Mouse (Mus musculus) heart, adult 11 months (tissue): Measurements from ENCODE around the gene Zc3h10.
"Not testable (repeated sequence)": the region's sequence is repeated elsewhere in the genome, so short reads cannot be mapped to it uniquely, and the experiment has no call there.

Experiments used
- DNase-seq: peaks from one replicate; pipeline ENCODE4 v3.0.0; 2022

The Zc3h10 gene

DNA sequence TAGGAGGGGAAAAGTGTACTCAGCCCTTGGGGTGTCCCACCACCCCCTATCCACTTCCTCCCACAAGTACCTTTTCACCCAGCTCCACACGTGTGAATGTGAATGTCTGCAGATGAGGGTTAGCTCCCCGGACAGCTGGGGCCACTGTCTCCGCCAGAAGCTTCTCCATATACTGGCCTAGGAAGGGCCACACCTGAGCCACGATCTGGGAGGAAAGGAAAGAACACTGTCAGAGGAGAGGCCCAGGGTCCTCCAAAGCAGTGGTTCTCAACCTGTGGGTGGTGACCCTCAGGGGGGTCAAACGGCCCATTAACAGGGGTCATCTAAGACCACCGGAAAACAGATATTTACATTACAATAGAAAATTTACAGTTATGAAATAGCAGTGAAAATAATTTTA is 25.2 kb downstream of the Zc3h10 start:
- peak; percentile 90 for DNase-seq

DNA sequence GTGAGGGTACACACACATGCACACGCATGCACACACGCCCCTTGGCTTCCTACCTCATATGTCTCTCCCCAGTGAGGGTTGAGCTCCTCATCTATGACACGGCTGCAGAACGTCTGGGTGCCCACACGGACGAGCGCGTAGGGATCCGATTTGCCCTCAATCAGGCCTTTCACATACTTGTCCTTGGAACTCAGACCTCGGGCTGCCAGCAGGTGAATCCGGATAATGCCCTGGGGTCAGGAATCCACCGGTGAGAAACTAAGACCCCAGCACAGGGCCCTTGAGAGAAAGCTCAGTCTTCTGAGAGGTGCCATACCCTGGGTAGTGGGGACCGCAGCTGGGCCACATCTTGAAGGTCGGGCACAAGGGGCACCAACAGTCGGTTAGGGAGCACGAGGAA is 27.0 kb downstream of the Zc3h10 start:
- DNase-seq: peak; percentile 92

DNA sequence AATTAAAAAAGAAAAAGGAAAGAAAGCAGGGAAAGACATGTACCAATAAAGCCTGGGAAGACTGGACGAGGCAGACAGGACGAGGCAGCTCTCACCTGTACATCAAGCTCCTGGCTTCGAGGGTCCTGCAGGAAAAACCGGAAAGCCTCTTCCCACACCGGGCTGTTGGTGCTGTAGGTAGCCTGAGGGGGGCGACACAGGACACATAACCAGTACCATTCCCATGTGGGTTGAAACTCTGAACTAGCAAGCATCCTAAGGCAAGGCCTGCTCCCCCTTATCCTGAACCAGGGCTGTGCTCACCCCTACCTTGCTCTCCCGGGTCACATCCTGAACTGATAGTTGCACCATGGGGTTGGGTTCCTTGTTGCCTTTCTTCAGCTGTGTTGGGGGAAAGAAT is 28.7 kb downstream of the Zc3h10 start:
- peak; percentile 93 for DNase-seq

DNA sequence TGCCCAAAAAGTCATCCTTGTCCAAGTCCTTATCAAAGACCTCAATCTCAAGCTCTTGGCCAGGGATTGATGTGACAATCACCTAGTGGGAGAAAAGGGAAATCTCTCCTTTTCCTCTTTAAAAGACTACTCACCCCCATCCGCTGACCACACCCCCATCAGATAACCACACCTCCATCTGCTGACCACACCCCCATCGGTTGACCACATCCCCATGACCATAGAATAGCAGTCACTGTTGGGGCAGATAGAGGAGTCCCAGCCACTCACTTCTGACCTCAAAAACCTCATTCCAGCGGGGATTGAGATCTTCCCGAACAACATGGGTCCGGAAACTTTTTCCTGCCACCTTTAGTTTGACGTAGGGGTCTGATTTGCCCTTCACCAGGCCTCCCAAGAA is 30.9 kb downstream of the Zc3h10 start:
- peak; percentile 87 for DNase-seq

DNA sequence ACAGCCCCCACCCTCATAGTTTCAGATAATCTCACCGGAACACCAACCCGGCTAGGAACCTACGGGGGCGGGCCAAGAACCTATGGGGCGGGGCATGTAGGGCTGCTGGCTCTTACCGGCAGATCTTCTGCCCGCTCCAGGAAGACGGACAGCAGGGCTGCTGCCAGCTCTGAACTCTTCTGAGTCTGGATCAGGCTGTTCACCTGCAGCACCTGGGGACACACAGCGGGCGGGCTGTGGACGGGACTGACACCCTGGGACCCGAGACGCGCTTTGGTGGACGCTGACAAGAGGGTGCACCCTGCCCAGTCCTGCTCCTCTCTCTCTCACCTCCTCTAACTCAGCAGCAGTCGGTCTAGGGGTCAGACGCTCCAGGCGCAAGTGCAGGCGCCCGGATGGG is 31.5 kb downstream of the Zc3h10 start:
- peak; percentile 93 for DNase-seq

DNA sequence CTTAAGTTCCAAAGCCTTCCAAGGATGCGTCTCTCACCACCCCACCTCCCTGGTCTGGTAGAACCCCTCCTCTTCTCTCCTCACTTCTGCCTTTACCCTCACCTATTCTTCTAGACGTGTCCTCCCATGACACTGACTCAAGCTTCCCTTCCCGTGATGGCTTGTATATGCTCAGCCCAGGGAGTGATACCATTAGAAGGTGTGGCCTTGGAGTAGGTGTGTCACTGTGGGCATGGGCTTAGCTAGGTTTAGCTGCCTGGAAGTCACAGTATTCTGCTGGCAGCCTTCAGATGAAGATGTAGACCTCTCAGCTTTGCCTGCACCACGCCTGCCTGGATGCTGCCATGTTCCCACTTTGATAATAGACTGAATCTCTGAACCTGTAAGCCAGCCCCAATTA is 32.5 kb downstream of the Zc3h10 start:
- DNase-seq: no peak

DNA sequence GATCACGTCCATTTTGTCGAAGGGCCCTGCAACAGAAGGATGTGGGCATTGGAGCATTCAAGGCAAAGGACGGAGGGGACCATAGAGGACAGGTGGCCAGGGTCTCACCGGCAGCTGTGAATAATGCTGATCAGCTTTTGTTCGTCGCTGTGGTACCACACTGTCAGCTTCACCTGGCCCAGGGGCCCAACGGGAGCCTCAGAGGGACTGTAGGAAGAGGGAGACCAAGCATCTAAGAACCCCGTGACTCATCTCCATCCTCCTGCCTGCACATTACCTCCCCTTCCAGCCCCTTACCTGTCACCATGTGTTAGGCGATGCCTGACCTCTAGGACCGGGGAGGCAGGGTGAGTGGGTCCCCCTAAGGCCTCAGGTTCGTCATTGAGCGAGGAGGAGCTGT is 35.8 kb downstream of the Zc3h10 start:
- peak; percentile 91 for DNase-seq

DNA sequence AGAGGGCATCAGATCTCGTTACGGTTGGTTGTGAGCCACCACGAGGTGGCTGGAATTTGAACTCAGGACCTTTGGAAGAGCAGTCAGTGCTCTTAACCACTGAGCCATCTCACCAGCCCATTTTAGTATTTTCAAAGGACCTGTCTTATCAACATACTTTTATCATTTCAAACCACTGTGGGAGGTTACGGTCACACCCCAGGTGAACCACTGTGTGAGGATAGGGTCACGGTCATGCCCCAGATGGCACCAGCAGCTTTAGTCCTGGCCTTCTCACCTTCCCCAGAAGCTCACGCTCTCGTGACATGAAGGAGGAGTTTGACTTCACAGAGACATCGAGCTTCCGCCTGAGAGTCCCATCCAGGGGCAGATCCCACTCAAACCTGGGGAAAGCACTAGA is 36.4 kb downstream of the Zc3h10 start:
- DNase-seq: peak; percentile 88

DNA sequence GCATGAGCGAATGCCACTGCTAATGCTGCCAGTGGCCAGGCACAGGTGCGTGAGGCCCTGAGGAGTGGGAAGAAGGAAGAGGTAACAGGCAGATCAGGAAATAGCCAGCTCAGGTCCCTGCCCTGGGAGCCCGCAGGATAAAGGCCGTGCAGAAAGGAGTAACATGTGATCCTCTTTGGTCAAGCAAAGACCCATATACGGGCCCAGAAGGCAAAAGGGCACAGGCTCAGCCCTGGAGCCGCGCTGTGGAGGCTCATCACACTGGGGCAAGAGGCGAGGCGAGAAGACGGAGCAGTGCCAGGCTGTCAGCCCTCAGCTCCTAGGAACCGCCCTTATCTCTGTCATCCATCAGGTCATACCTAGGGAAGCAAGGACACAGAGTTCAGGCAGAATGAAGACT is 37.3 kb downstream of the Zc3h10 start:
- DNase-seq: peak; percentile 90

DNA sequence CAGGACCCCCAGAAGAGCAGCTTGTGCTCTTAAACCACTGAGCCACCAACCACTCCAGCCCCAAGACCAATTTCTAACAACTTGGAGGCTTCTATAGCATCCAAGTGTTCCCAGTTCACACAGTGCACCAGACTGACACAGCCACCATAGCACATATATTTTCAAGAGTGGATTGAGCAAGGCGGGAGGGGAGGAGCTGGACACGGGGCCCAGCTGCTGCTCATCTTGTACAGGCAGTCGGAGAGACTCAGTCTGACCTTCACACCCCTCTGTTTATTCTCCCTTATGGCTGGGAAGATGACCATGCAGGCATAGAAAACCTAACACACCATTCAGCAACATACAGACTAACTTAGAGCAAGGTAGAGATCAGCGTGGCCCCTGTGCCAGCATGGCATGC is 37.7 kb downstream of the Zc3h10 start:
- DNase-seq: no peak

DNA sequence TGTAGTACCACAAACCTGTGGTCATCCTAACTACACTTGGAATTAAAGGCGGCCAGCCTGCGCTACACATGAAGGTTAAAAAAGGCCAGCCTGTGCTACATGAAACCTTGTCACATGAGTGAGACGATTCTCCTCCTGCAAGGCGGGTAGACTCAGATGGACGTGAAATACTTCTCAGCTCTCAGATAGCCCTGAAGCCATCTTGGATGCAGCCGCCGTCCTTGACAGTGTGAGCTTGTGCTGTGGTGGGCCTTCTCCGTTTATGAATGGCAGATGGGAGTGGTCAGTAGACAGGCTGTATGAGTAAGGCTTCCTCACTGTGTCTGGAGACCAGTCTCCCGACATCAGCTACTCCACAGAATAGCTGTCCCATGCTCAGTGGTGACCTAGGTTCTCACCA is 38.4 kb downstream of the Zc3h10 start:
- peak; percentile 91 for DNase-seq

DNA sequence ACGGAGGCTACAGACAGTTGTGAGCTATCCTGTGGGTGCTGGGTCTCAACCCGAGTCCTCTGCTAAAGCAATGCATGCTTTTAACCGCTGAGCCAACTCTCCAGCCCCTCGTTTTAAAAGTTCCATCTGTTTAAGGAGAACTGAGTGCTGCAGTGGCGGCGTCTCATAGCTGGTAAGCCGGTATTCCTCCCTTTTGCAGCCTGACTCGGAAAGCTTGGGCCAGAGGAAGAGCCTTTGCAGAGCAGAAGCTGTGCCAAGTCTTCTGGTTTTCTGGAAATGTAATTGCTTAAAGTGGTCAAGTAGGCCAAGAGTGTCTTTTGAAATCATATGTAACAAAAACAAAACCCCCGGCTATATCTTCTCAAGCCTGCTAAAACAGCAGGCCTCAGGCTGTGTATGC is 39.3 kb downstream of the Zc3h10 start:
- peak; percentile 80 for DNase-seq

DNA sequence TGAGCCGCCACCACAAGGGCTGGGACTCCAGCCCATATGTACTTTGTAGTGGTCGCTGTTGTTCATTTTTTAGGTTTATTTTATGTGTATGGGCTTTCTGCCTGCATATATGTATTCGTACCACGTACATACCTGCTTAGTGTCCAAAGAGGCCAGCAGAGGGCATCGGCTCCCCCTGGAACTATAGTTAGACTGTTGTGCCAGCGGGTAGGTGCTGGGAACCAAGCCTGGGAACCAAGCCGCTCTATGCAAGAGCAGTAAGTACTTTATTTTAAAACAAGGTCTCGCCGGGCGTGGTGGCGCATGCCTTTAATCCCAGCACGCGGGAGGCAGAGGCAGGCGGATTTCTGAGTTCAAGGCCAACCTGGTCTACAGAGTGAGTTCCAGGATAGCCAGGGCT is 41.6 kb downstream of the Zc3h10 start:
- peak; percentile 87 for DNase-seq

DNA sequence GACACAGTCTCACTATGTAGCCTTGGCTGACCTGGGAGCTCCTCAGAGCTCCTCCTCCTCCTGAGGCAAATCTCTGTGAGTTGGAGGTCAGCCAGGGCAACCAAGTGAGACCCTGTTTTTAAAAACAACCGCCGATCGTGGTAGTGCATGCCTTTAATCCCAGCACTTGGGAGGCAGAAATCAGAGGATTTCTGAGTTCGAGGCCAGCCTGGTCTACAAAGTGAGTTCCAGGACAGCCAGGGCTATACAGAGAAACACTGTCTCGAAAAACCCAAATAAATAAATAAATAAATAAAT is 42.3 kb downstream of the Zc3h10 start:
- not testable (repeated sequence) for DNase-seq

DNA sequence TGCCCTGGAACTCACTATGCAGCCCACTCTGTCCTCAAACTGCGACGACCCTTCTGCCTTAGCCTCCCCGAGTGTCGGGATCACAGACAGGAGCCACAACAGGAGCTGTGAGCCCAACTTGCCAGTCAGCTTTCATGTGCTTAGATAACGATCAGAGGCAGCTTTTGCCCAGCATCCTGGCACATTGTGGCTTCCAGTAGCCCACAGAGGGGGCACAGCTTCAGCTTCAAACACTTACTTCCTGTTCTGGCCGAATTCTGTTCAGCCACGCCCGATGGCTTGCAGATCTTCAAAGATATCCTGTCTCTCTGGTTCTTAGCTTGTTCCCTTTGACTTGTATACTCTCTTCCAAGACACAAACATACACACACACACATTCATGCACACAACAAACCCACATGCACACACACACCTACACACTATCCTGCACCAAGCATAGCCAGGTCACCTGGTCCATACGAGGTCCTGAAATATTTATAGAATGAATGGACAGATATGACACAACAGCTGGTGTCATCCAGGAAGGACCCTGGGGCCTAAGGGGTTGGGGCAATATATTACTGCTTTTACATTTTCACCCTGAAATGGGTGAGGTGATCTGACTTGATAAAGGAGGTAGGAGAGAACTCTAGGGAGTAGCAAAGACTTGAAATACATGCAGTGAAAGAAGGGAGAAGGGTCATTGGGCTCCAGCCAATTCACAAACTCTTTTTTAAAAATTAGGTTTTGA is 42.8 kb downstream of the Zc3h10 start:
- no peak for DNase-seq

DNA sequence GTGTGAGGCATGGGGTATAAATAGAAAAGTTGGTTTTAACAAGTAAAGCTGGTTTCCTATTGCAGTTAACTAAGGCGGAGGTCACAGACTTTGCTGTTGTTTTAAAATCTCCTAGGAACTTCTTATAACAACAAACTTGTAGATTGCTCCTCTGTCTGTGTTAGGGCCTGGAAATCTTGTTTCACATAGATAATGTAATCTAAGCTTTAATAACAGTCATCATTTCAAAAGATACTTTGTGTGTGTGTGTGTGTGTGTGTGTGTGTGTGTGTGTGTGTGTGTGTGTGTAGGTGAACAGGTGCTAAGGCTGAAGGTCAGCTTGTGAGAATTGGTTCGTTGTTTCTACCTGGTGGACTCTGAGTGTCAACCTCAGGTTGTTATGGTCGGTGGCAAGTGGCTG is 43.6 kb downstream of the Zc3h10 start:
- DNase-seq: no peak

DNA sequence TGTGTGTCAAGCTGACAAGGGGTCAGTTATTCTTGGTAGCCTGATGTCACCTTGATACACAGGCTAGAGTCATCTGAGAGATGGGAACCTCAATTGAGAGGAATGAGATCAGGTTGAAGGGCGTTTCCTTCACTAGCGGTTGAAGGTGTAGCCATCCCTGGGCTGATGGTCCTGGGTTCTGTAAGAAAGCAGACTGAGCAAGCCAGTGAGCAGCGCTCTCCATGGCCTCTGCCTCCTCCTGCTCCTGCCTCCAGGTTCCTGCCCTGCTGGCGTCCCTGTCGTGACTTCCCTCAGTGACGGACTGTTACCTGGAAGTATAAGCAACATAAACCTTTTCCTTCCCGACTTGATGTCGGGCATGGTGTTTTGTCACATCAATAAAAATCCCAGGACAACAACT is 44.0 kb downstream of the Zc3h10 start:
- peak; percentile 90 for DNase-seq

DNA sequence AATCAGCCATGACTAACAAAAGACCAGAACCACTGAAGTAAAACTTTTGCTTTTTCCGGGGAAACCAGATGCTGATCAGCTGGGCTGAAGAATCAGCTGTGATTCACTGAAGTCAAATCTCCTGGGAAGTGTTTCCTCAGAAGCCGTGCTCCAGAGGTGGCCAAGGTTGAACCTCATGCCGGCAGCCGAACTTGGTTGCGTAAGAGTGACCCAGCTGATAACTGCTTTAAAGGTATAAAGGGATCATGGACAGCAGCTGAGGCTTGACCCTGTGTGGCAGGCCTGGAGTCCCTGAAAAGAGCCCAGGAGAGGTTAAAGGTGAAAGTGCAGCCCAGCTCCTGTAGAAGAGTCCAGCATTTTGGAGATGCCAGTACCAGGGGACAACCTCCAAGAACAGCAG is 45.2 kb downstream of the Zc3h10 start:
- peak; percentile 97 for DNase-seq

DNA sequence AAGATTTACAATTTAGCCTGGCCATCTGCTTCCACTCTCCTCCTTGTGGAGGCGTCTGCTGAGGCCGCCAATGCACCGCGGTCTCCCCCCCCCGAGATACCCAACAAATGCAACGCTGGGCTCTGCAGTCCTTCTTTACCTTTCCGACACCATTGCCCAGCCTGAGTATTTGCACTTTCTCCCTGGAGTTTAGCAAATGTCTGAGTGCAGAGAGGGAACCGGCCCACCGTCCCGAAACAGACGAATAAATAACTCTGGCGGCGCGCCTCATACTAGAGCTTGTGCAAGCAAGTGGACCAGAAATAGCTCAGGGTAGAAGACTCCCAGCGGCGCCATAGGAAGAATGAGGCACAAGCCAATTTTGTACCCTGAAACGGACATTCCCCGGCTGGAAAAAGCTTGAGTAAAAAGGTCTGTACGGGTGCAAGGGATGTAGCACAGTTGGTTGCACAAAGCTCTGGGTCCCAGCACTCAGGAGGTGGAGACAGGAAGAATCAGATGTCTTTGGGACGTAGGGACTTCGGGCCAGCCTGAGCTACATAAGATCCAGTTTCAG is 48.4 kb downstream of the Zc3h10 start:
- DNase-seq: peak; percentile 98

DNA sequence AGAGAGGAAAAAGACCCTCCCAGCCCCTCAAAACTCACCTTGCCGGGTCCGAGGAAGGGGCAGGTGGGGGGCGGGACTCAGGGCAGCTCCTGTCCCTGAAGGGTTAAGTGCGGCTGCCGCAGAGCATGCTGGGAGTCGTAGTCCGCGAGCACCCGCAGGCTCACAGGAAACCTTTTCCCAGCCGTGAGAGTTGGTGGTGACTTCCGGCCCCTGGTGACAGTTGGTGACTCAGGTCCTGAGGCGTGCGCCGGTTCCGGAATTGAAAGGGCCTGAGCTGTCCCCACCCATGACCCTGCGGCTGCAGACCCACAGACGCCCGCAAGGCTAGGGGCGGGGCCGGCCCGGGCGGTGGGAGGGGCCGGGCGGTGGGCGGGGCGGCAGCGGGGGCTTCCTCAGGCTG is 49.0 kb downstream of the Zc3h10 start, which contains the start of gene Myl6b:
Myl6b (minus strand) TSS at position 96 of the 400 bp plus-strand sequence.
- DNase-seq: peak; percentile 100

DNA sequence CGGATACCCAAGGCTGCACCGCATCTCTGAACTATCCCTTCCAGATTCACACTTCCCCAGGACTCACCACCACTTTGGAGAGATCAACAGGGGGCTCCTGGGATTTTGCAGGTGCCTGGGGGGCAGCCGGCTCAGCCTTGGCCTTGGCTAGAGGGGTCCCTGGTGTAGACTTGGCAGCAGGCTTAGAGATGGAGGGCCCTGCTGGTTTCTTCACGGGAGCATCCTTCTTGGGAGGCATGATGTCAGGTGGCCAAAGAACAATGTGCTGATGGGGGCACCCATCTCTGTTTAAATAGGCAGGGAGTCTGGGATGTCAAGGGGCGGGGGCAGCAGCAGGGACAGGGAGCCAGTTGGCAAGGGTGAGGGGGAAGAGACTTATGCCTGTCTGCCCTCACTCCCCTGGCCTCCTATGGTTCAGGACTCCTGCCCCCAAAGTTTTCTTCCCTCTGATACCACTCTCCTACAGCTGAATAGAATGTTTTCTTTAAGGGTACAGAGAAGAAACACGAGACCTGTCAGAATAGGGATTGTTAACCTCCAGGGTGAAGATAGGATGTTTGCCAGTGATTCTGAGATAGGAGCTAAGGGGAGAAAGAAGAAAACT is 50.3 kb downstream of the Zc3h10 start:
- DNase-seq: peak; percentile 95

DNA sequence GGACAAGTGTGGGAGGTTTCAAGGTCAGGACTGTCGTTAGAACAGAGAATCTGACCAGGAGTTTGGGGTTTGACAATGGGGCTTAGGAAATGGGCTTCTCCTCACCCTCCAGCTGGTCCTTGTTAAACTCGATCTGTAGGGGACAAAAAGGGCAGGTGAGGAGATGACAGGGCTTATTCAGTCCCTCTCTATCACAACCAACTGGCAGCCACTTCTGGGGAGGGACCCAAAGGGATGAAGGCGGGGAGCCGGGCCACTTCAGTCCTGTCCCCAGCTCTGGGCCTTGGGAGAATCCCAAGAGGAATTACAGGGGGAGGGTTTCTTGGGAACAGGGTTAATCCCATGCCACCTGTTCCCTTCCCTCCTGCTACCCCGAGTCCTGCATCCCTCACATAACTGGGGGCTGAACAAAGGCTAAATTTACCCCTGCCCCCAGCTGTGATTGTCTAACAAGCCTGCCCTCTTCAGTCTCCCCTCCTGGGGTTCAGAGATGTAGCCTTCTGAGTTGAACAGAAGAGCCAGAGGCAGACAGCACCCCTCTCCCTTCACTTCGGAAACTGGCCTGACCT is 51.0 kb downstream of the Zc3h10 start:
- peak; percentile 92 for DNase-seq

DNA sequence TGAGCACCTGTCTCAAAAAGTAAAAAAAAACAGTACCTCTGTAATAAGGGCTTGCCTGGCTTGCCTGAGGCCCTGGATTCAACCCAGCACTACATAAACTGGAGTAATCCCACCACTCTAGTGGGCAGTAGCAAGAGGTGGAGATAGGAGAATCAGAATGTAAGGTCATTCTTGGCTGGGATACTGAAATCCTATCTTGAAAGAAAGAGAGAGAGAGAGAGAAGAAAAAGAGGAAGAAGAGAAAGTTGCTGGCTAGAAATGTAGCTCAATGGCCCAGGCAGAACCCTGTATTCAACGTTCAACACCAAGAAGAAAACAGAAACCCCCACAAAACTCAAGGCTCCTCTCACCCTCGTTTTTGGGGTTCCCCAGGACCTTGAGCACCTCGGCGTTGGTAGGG is 51.7 kb downstream of the Zc3h10 start:
- no peak for DNase-seq

DNA sequence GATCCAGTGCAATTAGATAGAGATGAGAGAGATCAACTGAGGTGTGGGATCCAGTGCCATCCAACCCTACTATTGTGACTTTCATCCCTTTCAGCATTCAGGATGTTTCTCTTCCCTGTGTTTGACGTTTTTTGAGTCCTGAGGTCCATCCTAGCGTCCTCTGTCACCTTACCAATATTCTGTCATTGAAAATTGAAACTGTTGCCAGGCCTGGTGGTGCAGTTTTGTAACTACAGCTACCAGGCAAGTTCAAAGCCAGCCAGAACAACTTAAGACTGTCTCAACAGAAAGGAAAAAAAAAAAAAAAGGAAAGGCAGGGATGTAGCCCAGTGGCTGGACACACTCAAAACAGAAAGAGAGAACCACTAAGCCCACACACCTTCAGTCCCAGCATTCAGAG is 52.3 kb downstream of the Zc3h10 start:
- no peak for DNase-seq
